In genomic region chr13:107919403-107919802, GRCm38 (mm10) we compare ENCODE assay signal across 27 mouse cellular contexts.
"Had no signal": no experiment of that assay in that cellular context is flagged by ENCODE, and none has a peak within 500 bp of the region (broad histone marks: within the 10 kb centered on the region; RNA-seq: fewer than 3 reads in every experiment).

No protein-coding gene starts in this region.

- H3K9ac ChIP-seq: heart, embryonic 12.5 days; hindbrain, embryonic 12.5 days; hindbrain, embryonic 14.5 days; intestine, embryonic 15.5 days; limb, embryonic 13.5 days; limb, embryonic 15.5 days; liver, embryonic 13.5 days; liver, embryonic 15.5 days had no signal

- H3K4me1 ChIP-seq: intestine, embryonic 15.5 days; liver, embryonic 13.5 days; liver, embryonic 15.5 days had no signal

- H3K9me3 ChIP-seq: heart, embryonic 12.5 days; hindbrain, embryonic 10.5 days; hindbrain, embryonic 12.5 days; intestine, embryonic 15.5 days; limb, embryonic 13.5 days; limb, embryonic 15.5 days; liver, embryonic 13.5 days; liver, embryonic 15.5 days had no signal

- H3K4me3 ChIP-seq: gastrocnemius, adult 2 months; heart, embryonic 12.5 days; hindbrain, embryonic 10.5 days; hindbrain, embryonic 12.5 days; intestine, embryonic 15.5 days; layer of hippocampus, adult 2 months; limb, embryonic 13.5 days; limb, embryonic 15.5 days; liver, embryonic 13.5 days; liver, embryonic 15.5 days had no signal

- H3K4me2 ChIP-seq: heart, embryonic 12.5 days; hindbrain, embryonic 12.5 days; hindbrain, embryonic 14.5 days; intestine, embryonic 15.5 days; limb, embryonic 13.5 days; limb, embryonic 15.5 days; liver, embryonic 11.5 days; liver, embryonic 13.5 days; liver, embryonic 15.5 days had no signal

- H3K27me3 ChIP-seq: hindbrain, embryonic 12.5 days; intestine, embryonic 15.5 days; limb, embryonic 13.5 days; limb, embryonic 15.5 days; liver, embryonic 13.5 days; liver, embryonic 15.5 days had no signal

- H3K36me3 ChIP-seq: heart, embryonic 12.5 days; hindbrain, embryonic 10.5 days; hindbrain, embryonic 12.5 days; intestine, embryonic 15.5 days; limb, embryonic 13.5 days; limb, embryonic 15.5 days; liver, embryonic 13.5 days; liver, embryonic 15.5 days had no signal

- H3K27ac ChIP-seq: gastrocnemius, adult 2 months; hindbrain, embryonic 10.5 days; hindbrain, embryonic 12.5 days; hindbrain, embryonic 14.5 days; intestine, embryonic 15.5 days; layer of hippocampus, adult 2 months; limb, embryonic 13.5 days; limb, embryonic 15.5 days; liver, embryonic 13.5 days; liver, embryonic 15.5 days had no signal

- DNase-seq: gastrocnemius, adult 2 months; gastrocnemius, postnatal 10 days; gastrocnemius, postnatal 25 days; heart, adult 18-20 months; heart, postnatal 10 days; heart, postnatal 4 days; kidney, adult 18-20 months; kidney, adult 8-10 months; kidney, postnatal 10 days; kidney, postnatal 25 days; kidney, postnatal 4 days; layer of hippocampus, postnatal 36 days; left cerebral cortex, postnatal 4 days; liver, embryonic 13.5 days had no signal

- ATAC-seq: hindbrain, embryonic 16.5 days; inflammation-experienced regulatory T-cells, adult 6 months; intestine, embryonic 15.5 days; intestine, postnatal 0 days had no signal
